13 mouse cellular contexts compared by ENCODE assay signal in genomic region chr6:92463768-92464167, GRCm38 (mm10).
A peak's percentile ranks its signal among the peaks of the same experiment; 100 is the strongest.
DNase-seq lines count a peak whose midpoint lies in the region; ATAC-seq and TF ChIP-seq lines count a peak whose summit lies in the region.
"Had no signal": no experiment of that assay in that cellular context is flagged by ENCODE, and none has a peak within 500 bp of the region (broad histone marks: within the 10 kb centered on the region; RNA-seq: fewer than 3 reads in every experiment).

No protein-coding gene starts in this region.

- no peak overlapping the region for H3K4me3 ChIP-seq in heart, embryonic 14.5 days (ENCODE audit: control insufficient read depth in 1 of 2, insufficient read depth in 1 of 2, low read depth in 1 of 2, low read length in 2 of 2)
- H3K4me3 ChIP-seq in midbrain, embryonic 11.5 days (ENCODE audit: low read depth, low read length): no peak overlapping the region
- no peak overlapping the region for H3K4me3 ChIP-seq in midbrain, postnatal 0 days (ENCODE audit: low read depth, low read length)
- H3K4me3 ChIP-seq in brown adipose tissue, adult 24 weeks (ENCODE audit: insufficient read depth, low read depth, low read length): no peak overlapping the region
- H3K4me3 ChIP-seq in stomach, postnatal 0 days (ENCODE audit: low read depth, low read length): no peak overlapping the region
- no peak overlapping the region for H3K4me3 ChIP-seq in forebrain, embryonic 13.5 days
- H3K4me3 ChIP-seq: embryonic facial prominence, embryonic 12.5 days; forebrain, embryonic 15.5 days had no signal

- no peak for TF ChIP-seq CTCF in midbrain, postnatal 0 days (IDR thresholded peaks at IDR 0.05)
- no peak for TF ChIP-seq CTCF in stomach, postnatal 0 days (IDR thresholded peaks at IDR 0.05; ENCODE audit: low read depth)

- intact Hi-C loops in heart, postnatal 36 days (cut with DNase I): no loop called here

- peaks cover 28 to 46% of the 10 kb centered on the region in 2 experiments for H3K4me1 ChIP-seq in heart, embryonic 14.5 days (ENCODE audit: control insufficient read depth in 2 of 2, insufficient read depth in 2 of 2, low read length in 2 of 2)
- peaks cover 11% of the 10 kb centered on the region for H3K4me1 ChIP-seq in midbrain, embryonic 11.5 days (ENCODE audit: control insufficient read depth, insufficient read depth, low read length)
- H3K4me1 ChIP-seq in midbrain, postnatal 0 days (ENCODE audit: insufficient read depth, low read length): peaks cover 7% of the 10 kb centered on the region; the same call in 1 of the 2 replicates
- peaks cover 24% of the 10 kb centered on the region; the same call in 1 of the 2 replicates for H3K4me1 ChIP-seq in brown adipose tissue, adult 24 weeks (ENCODE audit: control insufficient read depth, insufficient read depth, insufficient read length, low read length)
- peaks cover 8% of the 10 kb centered on the region for H3K4me1 ChIP-seq in stomach, postnatal 0 days (replicated peaks; ENCODE audit: control insufficient read depth, insufficient read depth)
- peaks cover 24% of the 10 kb centered on the region for H3K4me1 ChIP-seq in forebrain, embryonic 13.5 days

- ATAC-seq in heart, embryonic 14.5 days (ENCODE audit: insufficient number of reproducible peaks, insufficient read depth, low FRiP score, low read depth): no peak
- ATAC-seq in midbrain, embryonic 11.5 days (ENCODE audit: low FRiP score): no peak
- no peak for ATAC-seq in midbrain, postnatal 0 days (ENCODE audit: low FRiP score)
- no peak for ATAC-seq in stomach, postnatal 0 days (ENCODE audit: low FRiP score, low TSS enrichment)
- ATAC-seq in forebrain, embryonic 13.5 days: no peak
- ATAC-seq: forebrain, embryonic 15.5 days had no signal

- H3K27ac ChIP-seq in heart, embryonic 14.5 days (replicated peaks in 1 of 2; ENCODE audit: control insufficient read depth in 1 of 2, insufficient read depth in 1 of 2, low read depth in 2 of 2, low read length in 2 of 2): peak overlapping the region; percentile 27 to 48; a peak in 2 of 4 replicates
- H3K27ac ChIP-seq in midbrain, embryonic 11.5 days (ENCODE audit: low read depth, low read length): no peak overlapping the region
- no peak overlapping the region for H3K27ac ChIP-seq in midbrain, postnatal 0 days (ENCODE audit: low read depth, low read length)
- H3K27ac ChIP-seq in brown adipose tissue, adult 24 weeks (replicated peaks; ENCODE audit: low read depth, low read length): peak overlapping the region; percentile 55
- H3K27ac ChIP-seq in stomach, postnatal 0 days (replicated peaks): no peak overlapping the region
- H3K27ac ChIP-seq in forebrain, embryonic 13.5 days: no peak overlapping the region
- H3K27ac ChIP-seq: embryonic facial prominence, embryonic 12.5 days had no signal

- TF ChIP-seq EP300 in stomach, postnatal 0 days (optimal IDR thresholded peaks at IDR 0.05): no peak

- H3K27me3 ChIP-seq in heart, embryonic 14.5 days (ENCODE audit: control insufficient read depth, insufficient read depth, low read length): no peaks in the 10 kb centered on the region
- H3K27me3 ChIP-seq in midbrain, embryonic 11.5 days (ENCODE audit: control insufficient read depth, insufficient read depth, low read length): no peaks in the 10 kb centered on the region
- no peaks in the 10 kb centered on the region for H3K27me3 ChIP-seq in midbrain, postnatal 0 days (ENCODE audit: insufficient read depth, low read length)
- H3K27me3 ChIP-seq in stomach, postnatal 0 days (ENCODE audit: control insufficient read depth, insufficient read depth, low read length): no peaks in the 10 kb centered on the region
- H3K27me3 ChIP-seq in forebrain, embryonic 13.5 days: no peaks in the 10 kb centered on the region
- H3K27me3 ChIP-seq: embryonic facial prominence, embryonic 12.5 days; forebrain, embryonic 15.5 days had no signal

- H3K9me3 ChIP-seq in heart, embryonic 14.5 days (ENCODE audit: control insufficient read depth, low read length): no peaks in the 10 kb centered on the region
- H3K9me3 ChIP-seq in midbrain, embryonic 11.5 days (ENCODE audit: control insufficient read depth, low read length): no peaks in the 10 kb centered on the region
- H3K9me3 ChIP-seq in midbrain, postnatal 0 days (ENCODE audit: low read length): no peaks in the 10 kb centered on the region
- no peaks in the 10 kb centered on the region for H3K9me3 ChIP-seq in stomach, postnatal 0 days (ENCODE audit: control insufficient read depth, low read length)
- no peaks in the 10 kb centered on the region for H3K9me3 ChIP-seq in forebrain, embryonic 13.5 days (replicated peaks)
- H3K9me3 ChIP-seq: embryonic facial prominence, embryonic 12.5 days; forebrain, embryonic 15.5 days had no signal

- H3K9ac ChIP-seq in heart, embryonic 14.5 days (ENCODE audit: low read length): no peak overlapping the region
- H3K9ac ChIP-seq in midbrain, embryonic 11.5 days (ENCODE audit: low read length): no peak overlapping the region
- H3K9ac ChIP-seq in midbrain, postnatal 0 days (replicated peaks; ENCODE audit: low read length, poor library complexity, severe bottlenecking): no peak overlapping the region
- H3K9ac ChIP-seq in stomach, postnatal 0 days (ENCODE audit: low read length): no peak overlapping the region
- no peak overlapping the region for H3K9ac ChIP-seq in forebrain, embryonic 13.5 days
- H3K9ac ChIP-seq: embryonic facial prominence, embryonic 12.5 days; forebrain, embryonic 15.5 days had no signal

- DNase-seq in heart, postnatal 36 days: no peak
- peak; percentile 68 for DNase-seq in midbrain, embryonic 11.5 days (ENCODE audit: low spot score, missing footprints)
- DNase-seq in midbrain, postnatal 0 days (ENCODE audit: low spot score): no peak
- peak; percentile 19 for DNase-seq in stomach, postnatal 0 days (ENCODE audit: low spot score)
- DNase-seq in thymus, postnatal 4 days: no peak
- DNase-seq: cerebellum, adult 11-12 months; gastrocnemius, postnatal 14 days; retina, postnatal 1 day had no signal

- 51% methylated on average over 9 of the region's 9 CpGs for WGBS in heart, embryonic 14.5 days
- 80% methylated on average over 9 of the region's 9 CpGs for WGBS in midbrain, embryonic 11.5 days
- WGBS in midbrain, postnatal 0 days: 85% methylated on average over 9 of the region's 9 CpGs
- WGBS in stomach, postnatal 0 days: 36% methylated on average over 9 of the region's 9 CpGs
- WGBS in forebrain, embryonic 13.5 days: 85% methylated on average over 9 of the region's 9 CpGs

- no peak overlapping the region for H3K4me2 ChIP-seq in heart, embryonic 14.5 days (ENCODE audit: low read length)
- no peak overlapping the region for H3K4me2 ChIP-seq in midbrain, embryonic 11.5 days
- H3K4me2 ChIP-seq in midbrain, postnatal 0 days (ENCODE audit: low read depth, low read length, poor library complexity, severe bottlenecking): no peak overlapping the region
- no peak overlapping the region for H3K4me2 ChIP-seq in stomach, postnatal 0 days (replicated peaks; ENCODE audit: low read depth)
- H3K4me2 ChIP-seq in forebrain, embryonic 13.5 days: no peak overlapping the region
- H3K4me2 ChIP-seq: embryonic facial prominence, embryonic 12.5 days; forebrain, embryonic 15.5 days had no signal

- no peaks in the 10 kb centered on the region for H3K36me3 ChIP-seq in heart, embryonic 14.5 days (ENCODE audit: control insufficient read depth, insufficient read depth, low read length)
- H3K36me3 ChIP-seq in midbrain, embryonic 11.5 days (ENCODE audit: control insufficient read depth, insufficient read depth, low read length): no peaks in the 10 kb centered on the region
- no peaks in the 10 kb centered on the region for H3K36me3 ChIP-seq in midbrain, postnatal 0 days (ENCODE audit: insufficient read depth, low read length)
- no peaks in the 10 kb centered on the region for H3K36me3 ChIP-seq in stomach, postnatal 0 days (ENCODE audit: control insufficient read depth, insufficient read depth, low read length)
- no peaks in the 10 kb centered on the region for H3K36me3 ChIP-seq in forebrain, embryonic 13.5 days (ENCODE audit: poor library complexity, severe bottlenecking)
- H3K36me3 ChIP-seq: embryonic facial prominence, embryonic 12.5 days; forebrain, embryonic 15.5 days had no signal

Comparison
In these comparisons a context has a peak if more than half of its experiments do, and no peak if none do; other contexts are left out.
1. DNase-seq: peak in midbrain, embryonic 11.5 days (single experiment) and stomach, postnatal 0 days (single experiment); none in heart, postnatal 36 days (0 of 2), midbrain, postnatal 0 days (single experiment) and thymus, postnatal 4 days (single experiment).
2. H3K27ac ChIP-seq: peak in heart, embryonic 14.5 days (2 of 2) and brown adipose tissue, adult 24 weeks (single experiment); none in midbrain, embryonic 11.5 days (single experiment), midbrain, postnatal 0 days (single experiment), stomach, postnatal 0 days (single experiment) and forebrain, embryonic 13.5 days (single experiment).